Mouse (Mus musculus) cerebellum, postnatal 14 days (tissue): ENCODE measurements around the gene Hoxd4.

Experiments
- DNase-seq, 2 experiments: peaks; one replicate each; pipeline ENCODE4 v3.0.0; 2021; ENCODE audit warnings: mixed read lengths in 2 of 2

The Hoxd4 gene

DNA sequence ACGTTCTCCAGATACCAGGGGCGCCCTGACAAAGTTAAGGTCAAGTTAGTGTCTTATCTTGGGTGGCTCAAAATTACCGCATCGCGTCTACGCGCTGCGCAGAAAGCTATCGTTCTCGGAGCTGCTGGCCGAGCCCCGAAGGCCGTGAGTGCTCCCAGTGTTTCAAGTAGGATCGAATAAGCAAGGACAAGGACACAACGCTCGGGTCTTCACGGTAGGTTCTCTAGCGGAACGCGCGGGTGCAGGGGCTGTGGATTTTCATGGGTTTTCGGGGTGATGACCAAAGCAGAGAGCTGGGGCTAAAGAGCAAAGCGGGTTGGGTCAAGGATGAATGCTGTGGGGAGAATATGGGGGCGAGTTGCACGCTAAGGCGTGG lies 32.1 kb upstream of the Hoxd4 start:
- DNase-seq = no peak

DNA sequence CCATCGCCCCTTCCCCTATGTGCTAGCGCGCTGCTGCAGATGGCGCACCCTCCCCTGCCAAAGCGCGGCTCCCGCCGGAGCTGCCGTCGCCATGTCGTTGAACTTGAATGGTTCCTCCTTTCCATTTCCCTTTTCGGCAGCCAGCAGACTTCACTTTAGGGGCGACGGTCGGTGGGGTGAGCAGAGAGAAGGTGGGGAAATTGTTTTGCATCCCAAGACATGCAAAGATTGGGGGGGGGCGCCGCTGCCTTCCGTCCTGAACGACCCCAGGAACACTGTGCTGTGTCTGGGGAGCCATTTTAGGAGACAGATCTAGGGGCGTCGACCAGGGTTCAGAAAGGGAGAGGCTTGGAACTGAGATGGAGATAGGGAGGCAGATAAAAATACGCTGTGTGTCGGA lies 31.7 kb upstream of the Hoxd4 start:
- DNase-seq = no peak

DNA sequence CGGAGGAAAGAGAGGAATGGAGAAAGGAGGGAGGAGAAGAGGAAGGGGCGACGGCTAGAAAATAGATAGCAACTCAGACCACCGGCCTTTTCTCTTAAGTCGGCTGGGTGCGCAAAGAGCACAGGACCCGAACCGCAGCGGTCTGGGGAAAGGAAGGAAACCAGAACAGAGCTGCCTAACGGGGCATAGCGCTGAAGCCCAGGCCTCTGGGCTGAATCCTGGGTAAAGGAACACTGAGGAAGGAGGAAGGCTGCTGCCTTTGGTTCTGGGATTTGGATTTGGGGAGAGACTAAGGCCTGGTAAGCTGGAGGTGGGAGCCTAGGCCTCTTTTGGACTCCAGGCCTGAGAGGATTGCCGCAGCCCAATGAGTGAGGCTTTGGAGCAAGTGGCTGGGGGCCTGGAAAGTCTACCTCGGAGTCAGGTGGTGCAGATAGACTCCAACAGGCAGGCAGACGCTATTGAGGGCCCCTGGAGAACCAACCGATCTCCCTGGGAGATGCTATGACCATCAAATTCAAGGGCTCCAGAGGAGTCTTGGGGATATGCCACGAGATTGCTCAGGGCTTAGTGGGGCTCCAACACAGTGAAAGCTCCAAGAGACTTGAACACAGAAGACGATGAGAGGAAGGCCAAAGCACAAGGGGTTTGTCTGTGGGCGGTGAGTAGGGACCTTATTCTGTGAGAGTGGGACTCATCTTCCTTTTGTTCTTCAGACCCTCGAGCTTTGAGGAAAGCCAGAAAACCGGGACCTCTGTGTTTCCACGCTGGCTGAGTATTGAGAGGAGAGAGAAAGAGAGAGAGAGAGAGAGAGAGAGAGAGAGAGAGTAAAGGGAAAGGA lies 30.9 kb upstream of the Hoxd4 start:
- no peak for DNase-seq

DNA sequence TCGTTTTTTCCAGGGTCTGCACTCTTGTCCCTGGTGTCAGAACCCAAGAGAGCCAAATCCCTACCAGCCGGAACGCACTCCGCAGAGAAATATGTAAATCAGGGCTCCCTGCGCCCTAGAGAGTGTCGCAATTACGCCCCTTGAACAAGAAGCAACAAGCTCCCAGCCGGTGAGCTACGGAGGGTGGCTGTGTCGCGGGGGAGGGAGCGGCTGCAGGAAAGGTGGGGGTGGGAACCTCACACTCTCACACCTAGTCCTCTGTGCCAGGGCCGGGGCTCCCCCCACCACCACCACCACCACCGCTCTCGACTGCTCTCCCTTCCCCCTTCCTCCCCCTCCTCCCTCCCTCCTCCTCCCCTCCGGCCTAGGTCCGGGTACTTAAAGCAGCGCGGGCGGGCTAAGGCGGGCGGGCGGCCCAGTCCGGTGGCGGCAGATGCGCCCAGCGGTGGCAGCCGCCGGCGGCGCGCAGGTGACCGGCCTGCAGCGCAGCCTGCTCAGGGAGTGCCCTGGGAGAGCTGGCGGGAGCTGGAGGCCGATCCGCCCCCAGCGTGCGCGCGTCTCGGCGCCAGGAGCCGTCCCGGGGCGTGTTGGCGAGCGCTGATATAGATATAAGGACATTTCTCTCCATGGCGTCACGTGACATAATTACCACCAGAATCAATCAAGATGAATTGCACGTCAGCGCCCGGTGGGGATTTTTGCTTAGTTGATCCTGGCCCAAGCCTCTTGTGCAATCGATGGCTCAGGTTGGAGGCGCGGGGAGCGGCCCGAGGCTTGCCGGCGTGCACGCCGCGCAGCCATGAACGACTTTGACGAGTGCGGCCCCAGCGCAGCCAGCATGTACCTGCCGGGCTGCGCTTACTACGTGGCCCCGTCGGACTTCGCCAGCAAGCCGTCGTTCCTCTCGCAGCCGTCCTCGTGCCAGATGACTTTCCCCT lies 29.9 kb upstream of the Hoxd4 start:
- DNase-seq = no peak

DNA sequence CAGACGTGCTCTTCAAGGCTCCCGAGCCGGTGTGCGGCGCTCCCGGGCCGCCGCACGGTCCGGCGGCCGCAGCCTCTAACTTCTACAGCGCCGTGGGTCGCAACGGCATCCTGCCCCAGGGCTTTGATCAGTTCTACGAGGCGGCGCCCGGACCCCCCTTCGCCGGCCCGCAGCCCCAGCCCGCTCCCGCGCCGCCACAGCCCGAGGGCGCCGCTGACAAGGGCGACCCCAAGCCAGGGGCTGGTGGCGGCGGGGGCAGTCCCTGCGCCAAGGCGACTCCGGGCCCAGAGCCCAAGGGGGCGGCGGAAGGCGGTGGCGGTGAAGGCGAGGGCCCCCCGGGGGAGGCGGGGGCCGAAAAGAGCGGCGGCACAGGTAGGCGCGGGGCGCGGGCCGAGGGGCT lies 28.9 kb upstream of the Hoxd4 start:
- no peak for DNase-seq

DNA sequence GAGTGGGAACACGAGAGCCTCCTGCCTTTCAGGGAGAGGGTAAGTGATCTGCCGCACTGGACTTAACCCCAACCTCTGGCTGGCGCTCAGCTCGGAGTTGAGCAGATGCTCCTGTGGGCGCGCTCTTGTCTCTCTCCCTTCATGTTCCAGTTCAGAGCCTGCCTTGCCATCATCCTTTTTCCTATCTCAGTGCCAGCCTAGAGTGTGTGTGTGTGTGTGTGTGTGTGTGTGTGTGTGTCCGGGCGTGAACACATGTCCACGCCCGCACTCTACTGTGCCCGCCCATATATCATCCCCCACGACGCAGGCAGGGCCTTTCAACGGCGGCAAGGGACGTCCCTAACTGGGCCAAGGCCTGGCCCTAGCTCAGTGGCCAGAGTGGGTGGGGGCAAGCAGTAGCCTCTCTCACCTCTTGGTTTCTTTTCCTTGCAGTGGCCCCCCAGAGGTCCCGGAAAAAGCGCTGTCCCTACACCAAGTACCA lies 28.2 kb upstream of the Hoxd4 start:
- DNase-seq = no peak

DNA sequence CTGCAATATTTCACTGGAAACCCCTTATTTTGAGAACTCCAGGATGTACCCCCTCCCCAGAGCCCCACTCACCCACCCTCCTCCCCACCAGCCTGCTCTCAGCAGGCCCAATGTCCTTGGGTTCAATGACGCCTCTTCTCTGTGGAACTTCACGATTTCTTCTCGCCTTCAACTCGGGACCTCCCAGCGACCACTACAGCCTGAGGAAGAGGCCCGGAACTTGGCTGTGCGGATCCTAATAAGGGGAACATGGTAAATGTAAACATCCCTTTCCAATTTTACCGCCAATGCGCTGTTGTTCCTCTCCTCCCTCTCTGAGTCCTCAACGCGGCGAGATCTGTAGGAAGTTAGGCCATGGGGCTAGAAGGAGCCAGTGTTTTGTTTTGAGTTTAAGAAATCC lies 27.6 kb upstream of the Hoxd4 start:
- DNase-seq = no peak

DNA sequence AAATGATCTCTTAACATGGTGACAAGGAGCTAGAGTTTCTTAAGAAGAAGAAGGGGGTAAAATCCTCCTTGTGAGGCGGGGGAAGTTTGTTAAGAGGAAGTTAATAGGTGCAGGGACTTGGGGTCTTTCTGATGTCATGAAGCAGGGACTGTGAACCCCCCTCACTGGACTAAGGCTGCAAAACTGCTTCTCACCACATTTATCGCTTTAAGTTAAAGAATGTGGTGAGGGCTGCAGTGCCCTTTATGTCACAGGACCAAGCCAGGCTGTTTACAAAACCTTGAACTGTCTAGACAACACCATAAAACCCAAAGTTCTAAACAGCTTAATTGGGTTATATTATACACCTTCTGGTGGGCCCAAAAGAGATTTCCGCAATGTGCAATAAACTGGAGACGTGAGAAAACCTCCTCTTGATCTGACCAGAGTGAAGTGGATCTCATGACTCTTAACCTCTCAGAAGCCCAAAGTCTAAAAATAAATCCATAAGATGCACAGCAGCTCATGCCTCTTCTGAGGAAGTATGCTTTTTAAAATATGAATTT lies 26.6 kb upstream of the Hoxd4 start:
- DNase-seq = no peak

DNA sequence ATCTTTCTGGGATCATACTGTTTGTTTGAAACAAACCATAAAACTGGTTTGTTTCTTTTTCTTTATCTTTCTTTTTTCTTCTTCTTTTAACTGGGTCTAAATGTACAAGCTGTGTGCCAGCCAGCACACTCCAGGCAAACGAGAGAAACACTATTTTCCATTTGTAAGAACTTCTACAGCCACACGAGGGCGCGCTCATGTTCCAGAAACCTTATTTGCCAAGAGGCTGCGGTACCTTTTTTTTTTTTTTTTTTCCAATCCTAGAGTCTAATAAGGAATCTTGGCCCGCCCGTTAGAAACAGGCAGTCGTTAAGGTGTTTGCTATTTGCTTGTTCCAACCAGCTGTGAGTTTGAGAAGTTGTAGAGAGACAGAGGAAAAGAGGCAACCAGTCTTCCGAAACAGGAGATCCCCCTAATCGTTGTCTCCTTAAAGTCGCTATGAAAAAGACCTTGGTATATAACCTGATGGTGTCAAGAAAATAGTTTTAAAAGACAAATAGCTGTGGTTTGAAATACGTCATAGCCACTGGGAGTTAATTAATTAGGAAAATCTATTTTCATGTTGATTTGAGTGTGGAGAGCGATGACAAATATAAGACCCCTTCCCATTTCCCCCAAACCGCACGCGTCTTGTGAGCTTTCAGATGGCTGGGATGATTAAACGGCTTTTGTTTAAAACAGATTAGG lies 25.3 kb upstream of the Hoxd4 start:
- DNase-seq = peak in 1 of 2 experiments; percentile 73

DNA sequence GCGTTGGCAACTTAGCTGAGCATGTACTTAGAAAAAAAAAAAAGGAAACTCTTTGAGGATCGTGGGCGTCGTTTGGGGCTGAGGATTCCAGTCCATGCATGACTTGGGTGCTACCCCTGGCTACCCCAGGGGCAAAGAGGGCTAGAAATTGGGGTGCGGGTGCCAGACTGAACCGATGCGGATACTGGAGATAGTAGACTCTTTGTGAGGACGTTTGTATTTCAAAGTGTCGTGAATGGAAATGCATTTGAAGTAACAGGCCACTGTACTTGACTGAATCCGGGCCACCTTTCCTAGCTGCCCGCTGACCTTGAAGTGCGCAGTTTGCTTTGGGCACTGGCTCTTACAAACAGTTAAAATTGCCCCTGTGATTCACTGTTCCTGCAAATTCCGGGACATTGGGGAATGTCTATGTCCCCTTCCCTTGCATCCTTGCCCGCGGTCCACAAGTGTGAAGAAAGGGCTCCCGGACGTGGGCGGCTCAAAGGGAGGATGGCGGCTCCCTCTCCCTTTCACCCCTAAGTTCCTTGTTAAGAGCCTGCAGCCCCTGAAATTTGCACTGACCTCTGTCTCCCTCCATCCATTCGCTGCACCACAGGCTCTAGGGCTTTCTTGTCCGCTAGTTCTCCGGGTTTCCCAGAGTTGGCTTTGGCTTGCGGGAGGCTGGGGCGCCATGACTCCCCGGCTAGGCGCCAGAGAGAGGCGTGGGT lies 24.6 kb upstream of the Hoxd4 start:
- no peak for DNase-seq

DNA sequence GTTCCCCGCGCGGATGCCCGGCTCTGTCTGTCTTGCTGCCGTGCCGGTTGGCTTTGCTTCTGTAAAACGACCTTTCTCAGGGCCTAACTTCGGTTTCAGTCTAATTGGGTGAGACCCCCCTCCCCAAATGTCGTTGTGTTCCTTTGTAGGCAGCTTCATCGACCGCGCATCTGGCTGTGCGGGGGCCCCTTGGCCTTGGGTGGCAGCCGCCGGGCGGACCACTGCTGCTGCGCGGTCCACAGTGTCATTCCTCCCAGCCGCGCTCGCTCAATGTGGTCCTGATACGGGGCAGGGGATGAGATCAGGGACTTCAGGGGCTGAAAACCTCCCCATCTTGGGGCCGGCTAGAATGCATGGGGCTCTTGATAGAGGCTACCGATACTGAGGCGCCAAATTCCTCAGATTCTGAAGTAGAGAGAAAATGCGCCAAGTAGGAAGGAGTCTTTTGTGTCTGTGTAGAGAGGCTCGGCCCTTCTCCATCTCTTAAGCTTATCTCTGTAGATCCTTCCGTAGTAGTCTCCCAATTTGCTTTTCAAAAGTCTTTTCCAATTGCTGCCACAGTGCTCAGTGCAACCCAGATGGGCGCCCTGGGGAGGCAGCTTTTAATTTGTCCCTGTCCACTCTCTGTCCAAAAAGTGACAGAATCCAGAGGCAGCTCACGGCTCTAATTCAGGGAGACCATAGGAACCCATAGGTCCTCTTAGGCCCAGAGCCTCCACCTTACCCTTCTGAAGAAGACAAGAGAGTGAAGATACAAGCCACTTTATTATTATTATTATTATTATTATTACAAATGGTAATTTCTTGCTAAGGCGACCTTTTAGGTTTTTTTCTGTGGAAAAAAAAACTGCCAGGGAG lies 23.8 kb upstream of the Hoxd4 start:
- no peak for DNase-seq

DNA sequence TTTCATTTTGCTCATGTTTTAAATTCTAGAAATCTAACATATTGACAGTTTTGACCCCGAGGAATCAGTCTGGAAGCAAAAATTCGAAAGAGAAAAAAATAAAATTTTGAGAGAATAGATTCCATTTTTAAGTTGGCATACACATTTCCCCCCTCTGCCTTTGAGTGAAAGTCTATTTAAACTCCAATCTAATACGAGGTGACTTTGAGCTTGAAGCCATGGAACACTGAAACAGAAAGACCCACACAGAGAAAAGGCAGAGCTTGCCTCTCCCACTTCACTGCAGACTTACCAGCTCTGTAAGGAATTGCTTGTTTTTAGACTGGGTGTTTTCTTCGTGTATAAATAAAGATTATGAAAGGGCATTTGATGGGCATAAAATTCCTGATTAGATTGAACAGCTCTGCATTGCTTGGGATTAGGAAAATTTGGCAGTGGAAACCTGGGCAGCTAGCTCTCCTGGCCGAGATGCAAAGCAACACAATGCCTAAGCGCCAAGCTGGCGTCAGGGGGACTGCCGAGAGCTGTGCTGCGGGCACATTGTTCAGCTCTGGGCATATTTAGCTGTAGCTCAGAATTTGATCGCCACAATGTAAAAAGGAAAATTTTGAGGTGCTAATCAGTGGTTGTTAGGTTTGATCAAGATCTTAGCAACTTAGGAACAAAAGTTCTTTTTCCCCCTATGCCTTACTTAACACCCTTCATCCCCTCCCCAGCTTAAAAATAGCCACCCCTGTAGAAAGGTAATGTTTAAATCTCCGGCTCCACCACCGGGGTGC lies 22.7 kb upstream of the Hoxd4 start:
- DNase-seq = no peak

DNA sequence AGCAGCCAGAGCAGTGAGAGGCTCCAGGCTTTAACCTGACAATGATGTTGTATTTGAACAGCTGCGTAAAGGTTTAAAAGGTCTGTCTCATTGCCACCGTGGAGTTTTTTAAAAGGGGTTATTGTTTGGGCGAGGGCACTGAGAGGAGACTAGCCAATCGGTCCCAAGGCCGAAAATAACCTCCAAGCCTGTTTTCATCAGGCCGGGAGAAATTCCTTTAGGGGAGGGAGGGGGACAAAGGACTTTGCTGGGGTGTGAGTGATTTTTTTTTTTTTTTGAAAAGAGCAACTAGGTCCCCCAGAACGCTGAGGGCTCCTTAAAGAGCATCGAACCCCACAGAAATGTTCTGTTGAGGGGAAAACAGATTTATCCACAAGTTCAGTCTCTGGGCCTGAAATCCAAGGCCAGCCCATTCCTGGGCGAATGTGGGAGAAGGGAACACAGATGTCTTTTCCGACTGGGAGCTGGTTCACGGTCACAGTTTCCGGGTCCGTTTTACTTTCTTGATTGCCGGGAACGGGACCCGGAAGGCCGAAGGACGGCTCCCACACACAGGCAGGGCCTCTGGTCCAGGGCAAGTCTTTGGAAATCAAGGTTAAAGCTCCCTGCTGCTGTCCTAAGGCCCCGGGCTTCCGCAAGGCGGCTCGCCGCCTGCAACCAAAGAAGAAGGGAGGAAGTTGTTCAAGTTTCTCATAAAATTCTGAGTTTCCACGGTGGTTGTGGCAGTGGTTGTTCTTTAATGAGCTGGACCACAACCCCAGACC lies 22.0 kb upstream of the Hoxd4 start:
- DNase-seq = no peak

DNA sequence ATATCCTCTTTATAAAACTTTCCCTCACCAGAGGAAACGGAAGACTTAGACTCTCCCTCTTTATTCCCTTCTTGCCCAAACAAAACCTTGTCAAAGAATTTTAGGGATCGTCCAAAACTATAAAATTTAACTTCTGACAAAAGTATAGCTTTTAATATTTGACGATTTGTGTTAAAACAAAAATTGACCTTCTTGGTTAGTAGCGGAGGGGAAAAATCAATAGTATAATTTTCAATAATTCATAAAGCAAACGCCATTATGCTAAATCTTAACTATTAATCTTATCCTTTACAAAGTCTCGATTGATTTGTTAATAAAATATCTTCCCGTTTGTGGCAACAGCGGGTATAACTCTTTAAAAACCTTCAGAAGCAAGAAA lies 21.4 kb upstream of the Hoxd4 start:
- DNase-seq = no peak

DNA sequence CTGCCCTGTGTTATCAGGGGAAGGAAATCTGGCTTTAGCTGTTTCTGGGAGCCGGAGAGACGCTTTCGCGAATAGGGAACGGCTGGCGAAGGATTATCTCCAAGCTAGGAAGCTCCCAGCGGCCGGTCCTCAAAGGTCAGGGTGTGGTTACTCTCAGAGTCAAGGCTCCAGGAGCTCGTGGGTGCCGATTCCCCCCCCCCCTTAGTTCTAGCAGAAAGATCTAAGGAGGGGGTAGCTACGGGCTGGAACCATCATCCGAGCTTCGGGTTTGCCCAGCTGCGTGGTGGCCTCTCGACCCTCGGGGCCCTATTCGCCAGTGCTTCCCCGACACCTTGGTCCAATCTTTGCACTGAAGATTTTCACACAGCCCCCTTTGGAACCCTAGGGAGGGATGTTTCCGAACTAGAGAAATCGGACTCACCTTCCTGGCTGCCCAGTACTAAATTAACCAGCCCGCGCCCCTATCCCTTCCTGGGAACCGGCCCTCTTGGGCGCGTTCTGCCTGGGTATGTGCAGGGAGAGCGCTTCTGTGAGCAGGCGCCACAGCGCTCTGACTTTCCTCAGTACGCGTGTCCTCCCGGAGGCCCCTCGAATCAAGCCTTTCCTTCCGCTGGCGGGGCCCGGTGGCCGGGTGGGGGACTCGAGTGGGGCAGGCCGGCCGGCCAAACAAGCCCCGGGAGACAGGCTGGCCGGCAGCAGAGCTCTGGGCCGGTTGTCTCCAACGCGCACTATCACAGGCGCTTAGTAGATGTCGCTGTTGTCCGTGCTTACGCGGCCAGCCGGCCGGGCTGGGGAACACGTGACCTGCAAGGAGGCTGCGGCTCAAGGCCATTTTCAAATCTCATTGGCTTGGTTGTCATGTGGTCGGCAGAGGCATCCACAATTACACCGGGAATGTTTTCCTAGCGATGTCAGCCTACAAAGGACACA lies 20.4 kb upstream of the Hoxd4 start, which contains the start of gene Hoxd10:
Gene Hoxd10 (plus strand): TSS at position 903 of the 930 bp plus-strand sequence.
- no peak for DNase-seq

DNA sequence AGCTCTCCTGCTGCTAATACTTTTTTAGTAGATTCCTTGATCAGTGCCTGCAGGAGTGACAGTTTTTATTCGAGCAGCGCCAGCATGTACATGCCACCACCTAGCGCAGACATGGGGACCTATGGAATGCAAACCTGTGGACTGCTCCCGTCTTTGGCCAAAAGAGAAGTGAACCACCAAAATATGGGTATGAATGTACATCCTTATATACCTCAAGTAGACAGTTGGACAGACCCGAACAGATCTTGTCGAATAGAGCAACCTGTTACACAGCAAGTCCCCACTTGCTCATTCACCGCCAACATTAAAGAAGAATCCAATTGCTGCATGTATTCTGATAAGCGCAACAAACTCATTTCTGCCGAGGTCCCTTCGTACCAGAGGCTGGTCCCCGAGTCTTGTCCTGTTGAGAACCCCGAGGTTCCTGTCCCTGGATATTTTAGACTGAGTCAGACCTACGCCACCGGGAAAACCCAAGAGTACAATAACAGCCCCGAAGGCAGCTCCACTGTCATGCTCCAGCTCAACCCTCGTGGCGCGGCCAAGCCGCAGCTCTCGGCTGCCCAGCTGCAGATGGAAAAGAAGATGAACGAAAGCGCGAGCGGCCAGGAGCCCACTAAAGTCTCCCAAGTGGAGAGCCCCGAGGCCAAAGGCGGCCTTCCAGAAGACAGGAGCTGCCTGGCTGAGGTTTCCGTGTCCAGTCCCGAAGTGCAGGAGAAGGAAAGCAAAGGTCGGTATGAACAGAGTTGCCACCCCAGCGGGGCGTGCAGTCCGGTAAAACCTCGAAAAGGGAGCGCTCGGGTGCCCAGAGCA lies 19.5 kb upstream of the Hoxd4 start:
- no peak for DNase-seq

DNA sequence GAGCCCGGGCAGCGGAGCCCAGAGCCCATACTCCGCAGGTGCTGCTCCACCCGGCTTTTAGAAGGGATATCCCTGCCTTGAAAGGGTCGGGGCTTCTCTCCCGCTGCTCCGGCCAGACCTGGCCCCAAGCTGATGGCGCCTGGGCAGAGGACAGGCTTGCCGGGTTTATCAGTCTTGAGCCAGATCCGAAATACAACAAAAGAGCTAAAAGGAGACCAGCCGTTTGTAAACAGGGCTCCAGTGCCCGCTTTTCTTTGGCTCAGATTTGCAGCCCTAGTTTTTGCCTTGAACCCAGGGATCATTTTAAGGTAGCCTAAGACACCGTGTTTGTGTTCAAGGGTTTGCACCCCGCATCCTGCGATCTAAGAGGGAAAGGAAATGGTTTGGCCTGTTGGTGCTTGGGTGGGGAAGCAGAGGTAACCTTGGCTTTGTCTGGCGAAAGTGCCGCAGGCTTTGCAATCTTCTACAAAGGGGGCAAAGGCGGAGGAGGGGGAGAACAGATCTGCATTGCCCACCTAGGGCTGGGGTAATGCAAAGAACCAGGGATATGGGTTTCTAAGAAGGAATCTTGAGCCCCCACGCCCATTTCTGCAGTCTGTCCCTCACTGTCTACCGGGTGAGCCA lies 18.8 kb upstream of the Hoxd4 start:
- no peak for DNase-seq
